Mouse (Mus musculus): ENCODE results near the gene Pou3f1. TPM values are rescaled to one million over a fixed set of nuclear protein-coding genes. Genes with fewer than 3 reads are reported as not detected.

Gene Pou3f1
- polyA plus RNA-seq, 1 experiment: 0.22 TPM

DNA sequence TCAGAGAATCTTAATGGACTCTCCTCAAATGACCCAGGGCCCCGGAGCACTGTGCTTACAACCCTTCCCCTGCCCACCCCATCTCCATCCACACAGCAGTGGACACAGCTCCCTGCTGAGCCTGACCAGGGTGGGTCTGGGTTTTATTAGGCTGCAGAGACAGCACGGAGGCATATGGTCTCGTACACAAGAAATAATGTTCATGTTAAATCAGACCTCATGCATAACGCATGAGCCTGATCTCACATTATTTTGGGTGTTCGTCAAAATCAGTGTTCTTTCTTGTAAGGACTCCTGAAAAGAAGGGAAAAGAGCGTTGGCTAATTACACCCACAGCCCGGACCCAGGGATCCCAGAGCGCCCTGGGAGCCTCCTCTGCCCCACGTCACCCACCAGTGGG lies 7.6 kb downstream of the Pou3f1 start:
- Histone ChIP-seq H3K4me3 (replicated peaks; ENCODE audit: extremely low read depth, low read depth, low read length) (no peak overlapping the region), H3K4me1 (ENCODE audit: control insufficient read depth, insufficient read depth, low read length) (no peaks in the 10 kb centered on the region)
- DNase-seq: no peak
- TF ChIP-seq POLR2A (IDR thresholded peaks at IDR 0.05; ENCODE audit: borderline replicate concordance, extremely low read depth, low read depth, low read length) (no peak), CTCF (IDR thresholded peaks at IDR 0.05; ENCODE audit: insufficient read depth, low read length) (no peak)
- WGBS: 76% methylated on average over 9 of the region's 9 CpGs

GRCm38 (mm10) chr4:124664604-124665003 lies 8.0 kb downstream of the Pou3f1 start:
- H3K4me3 ChIP-seq (replicated peaks; ENCODE audit: extremely low read depth, low read depth, low read length): no peak overlapping the region
- 68% methylated on average over 15 of the region's 15 CpGs for WGBS
- H3K4me1 ChIP-seq (ENCODE audit: control insufficient read depth, insufficient read depth, low read length): no peaks in the 10 kb centered on the region
- no peak for TF ChIP-seq POLR2A (IDR thresholded peaks at IDR 0.05; ENCODE audit: borderline replicate concordance, extremely low read depth, low read depth, low read length)
- TF ChIP-seq CTCF (IDR thresholded peaks at IDR 0.05; ENCODE audit: insufficient read depth, low read length): no peak
- no peak for DNase-seq

- H3K4me3 ChIP-seq (replicated peaks; ENCODE audit: extremely low read depth, low read depth, low read length): no peak overlapping the region
- TF ChIP-seq POLR2A (IDR thresholded peaks at IDR 0.05; ENCODE audit: borderline replicate concordance, extremely low read depth, low read depth, low read length): no peak
- no peak for TF ChIP-seq CTCF (IDR thresholded peaks at IDR 0.05; ENCODE audit: insufficient read depth, low read length)
- no peak for DNase-seq
- 48% methylated on average over 14 of the region's 14 CpGs for WGBS
- H3K4me1 ChIP-seq (ENCODE audit: control insufficient read depth, insufficient read depth, low read length): no peaks in the 10 kb centered on the region
Observed at GRCm38 (mm10) chr4:124667476-124668033, 10.9 kb downstream of the Pou3f1 start.

- no peak for TF ChIP-seq CTCF (IDR thresholded peaks at IDR 0.05; ENCODE audit: insufficient read depth, low read length)
- TF ChIP-seq POLR2A (IDR thresholded peaks at IDR 0.05; ENCODE audit: borderline replicate concordance, extremely low read depth, low read depth, low read length): no peak
- WGBS: 28% methylated on average over 8 of the region's 8 CpGs
- Histone ChIP-seq H3K4me3 (replicated peaks; ENCODE audit: extremely low read depth, low read depth, low read length) (no peak overlapping the region), H3K4me1 (ENCODE audit: control insufficient read depth, insufficient read depth, low read length) (no peaks in the 10 kb centered on the region)
- DNase-seq: no peak
Observed at GRCm38 (mm10) chr4:124668078-124668477, 11.5 kb downstream of the Pou3f1 start.

- no peak for DNase-seq
- no peak for TF ChIP-seq CTCF (IDR thresholded peaks at IDR 0.05; ENCODE audit: insufficient read depth, low read length)
- no peak for TF ChIP-seq POLR2A (IDR thresholded peaks at IDR 0.05; ENCODE audit: borderline replicate concordance, extremely low read depth, low read depth, low read length)
- 58% methylated on average over 8 of the region's 8 CpGs for WGBS
- H3K4me3 ChIP-seq (replicated peaks; ENCODE audit: extremely low read depth, low read depth, low read length): no peak overlapping the region
- no peaks in the 10 kb centered on the region for H3K4me1 ChIP-seq (ENCODE audit: control insufficient read depth, insufficient read depth, low read length)
Observed at GRCm38 (mm10) chr4:124670232-124670631, 13.6 kb downstream of the Pou3f1 start.

DNA sequence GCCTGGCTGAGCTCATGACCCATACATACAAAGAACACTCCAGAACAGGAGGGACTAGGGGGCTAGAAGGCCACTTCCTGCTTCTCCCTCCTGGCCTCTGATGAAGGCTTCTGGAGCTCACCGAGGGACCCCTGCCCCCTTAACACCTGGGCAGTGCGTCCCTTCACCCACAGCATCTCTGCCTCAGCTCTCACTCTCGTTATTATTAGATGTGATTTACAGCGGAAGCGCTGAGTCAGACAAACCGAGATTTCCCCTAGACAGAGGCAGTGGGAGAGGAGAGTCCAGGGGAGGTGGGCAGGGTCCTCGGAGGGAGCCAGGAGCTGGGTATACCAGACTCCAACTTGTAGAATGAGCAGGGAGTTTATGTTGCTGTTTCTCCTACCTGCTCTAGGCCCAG lies 15.0 kb downstream of the Pou3f1 start:
- DNase-seq: no peak
- 28% methylated on average over 7 of the region's 7 CpGs for WGBS
- TF ChIP-seq POLR2A (IDR thresholded peaks at IDR 0.05; ENCODE audit: borderline replicate concordance, extremely low read depth, low read depth, low read length): no peak
- no peaks in the 10 kb centered on the region for H3K4me1 ChIP-seq (ENCODE audit: control insufficient read depth, insufficient read depth, low read length)
- H3K4me3 ChIP-seq (replicated peaks; ENCODE audit: extremely low read depth, low read depth, low read length): no peak overlapping the region

GRCm38 (mm10) chr4:124672347-124673320 lies 16.0 kb downstream of the Pou3f1 start:
- no peaks in the 10 kb centered on the region for H3K4me1 ChIP-seq (ENCODE audit: control insufficient read depth, insufficient read depth, low read length)
- TF ChIP-seq POLR2A (IDR thresholded peaks at IDR 0.05; ENCODE audit: borderline replicate concordance, extremely low read depth, low read depth, low read length) (no peak), CTCF (IDR thresholded peaks at IDR 0.05; ENCODE audit: insufficient read depth, low read length) (no peak)
- WGBS: 7% methylated on average over 31 of the region's 31 CpGs
- DNase-seq: no peak
- H3K4me3 ChIP-seq (replicated peaks; ENCODE audit: extremely low read depth, low read depth, low read length): no peak overlapping the region

DNA sequence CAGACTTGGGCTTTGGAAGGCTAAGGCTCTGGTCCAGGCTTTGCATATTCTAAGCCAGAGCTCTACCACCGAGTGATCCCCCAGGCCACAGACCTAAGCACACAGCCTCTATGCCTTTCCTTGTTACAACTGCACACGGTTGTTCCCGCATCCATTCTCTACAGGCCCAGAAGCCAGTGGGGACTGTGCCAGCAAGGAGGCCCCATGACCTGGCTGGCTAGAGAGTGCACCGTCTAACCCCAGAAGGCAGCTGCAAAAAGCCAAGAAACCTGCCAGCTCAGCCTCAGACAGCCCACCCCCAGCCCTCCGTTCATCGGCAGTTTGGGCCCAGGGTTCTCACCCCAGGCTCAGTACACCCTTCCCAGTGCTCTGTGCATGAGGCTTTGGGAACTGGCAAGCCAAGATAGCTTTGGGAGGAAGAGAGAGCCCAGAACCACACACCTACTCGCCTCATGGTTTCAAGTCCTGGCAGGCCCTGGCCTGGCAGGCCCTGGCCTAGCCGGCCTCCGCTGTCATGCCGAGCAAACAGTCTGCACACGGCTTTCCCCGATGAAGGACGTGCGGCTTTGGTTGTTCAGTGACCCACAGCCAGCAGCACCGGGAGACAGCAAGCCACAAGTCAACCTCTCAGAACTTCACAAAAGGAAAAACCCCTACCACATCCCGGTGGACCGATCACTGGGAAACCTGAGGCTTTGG lies 17.9 kb downstream of the Pou3f1 start:
- no peak for DNase-seq
- WGBS: 71% methylated on average over 17 of the region's 17 CpGs

GRCm38 (mm10) chr4:124675037-124675436 lies 18.4 kb downstream of the Pou3f1 start:
- TF ChIP-seq CTCF (IDR thresholded peaks at IDR 0.05; ENCODE audit: insufficient read depth, low read length) (peak; percentile 70), POLR2A (IDR thresholded peaks at IDR 0.05; ENCODE audit: borderline replicate concordance, extremely low read depth, low read depth, low read length) (no peak)
- Histone ChIP-seq H3K4me1 (ENCODE audit: control insufficient read depth, insufficient read depth, low read length) (no peaks in the 10 kb centered on the region), H3K4me3 (replicated peaks; ENCODE audit: extremely low read depth, low read depth, low read length) (no peak overlapping the region)
- peak; percentile 25 for DNase-seq
- 4% methylated on average over 4 of the region's 4 CpGs for whole genome bisulfite sequencing

More for the DNA sequence above, 17.9 kb downstream of the Pou3f1 start:
- no peak overlapping the region for H3K4me3 ChIP-seq (replicated peaks; ENCODE audit: extremely low read depth, low read depth, low read length)
- no peaks in the 10 kb centered on the region for H3K4me1 ChIP-seq (ENCODE audit: control insufficient read depth, insufficient read depth, low read length)
- TF ChIP-seq POLR2A (IDR thresholded peaks at IDR 0.05; ENCODE audit: borderline replicate concordance, extremely low read depth, low read depth, low read length) (no peak), CTCF (IDR thresholded peaks at IDR 0.05; ENCODE audit: insufficient read depth, low read length) (no peak)
